Mouse (Mus musculus) layer of hippocampus, postnatal 36 days (tissue): ENCODE data around the gene Gdf7. TPM values are rescaled to one million over a fixed set of nuclear protein-coding genes. Genes with fewer than 3 reads are reported as not detected.

Experiments used
- DNase-seq, 2 experiments: peaks; one replicate each; pipeline ENCODE4 v3.0.0; 2022
- total RNA-seq, 2 experiments: library from RNA; stranded (reverse); gene quantifications; 2 replicates each; pipeline ENCODE4 v1.2.3; 2021

Gdf7 gene
- total RNA-seq: under 1 TPM in 1 of 2 experiments, not detected in 1; 0.25 TPM

DNA sequence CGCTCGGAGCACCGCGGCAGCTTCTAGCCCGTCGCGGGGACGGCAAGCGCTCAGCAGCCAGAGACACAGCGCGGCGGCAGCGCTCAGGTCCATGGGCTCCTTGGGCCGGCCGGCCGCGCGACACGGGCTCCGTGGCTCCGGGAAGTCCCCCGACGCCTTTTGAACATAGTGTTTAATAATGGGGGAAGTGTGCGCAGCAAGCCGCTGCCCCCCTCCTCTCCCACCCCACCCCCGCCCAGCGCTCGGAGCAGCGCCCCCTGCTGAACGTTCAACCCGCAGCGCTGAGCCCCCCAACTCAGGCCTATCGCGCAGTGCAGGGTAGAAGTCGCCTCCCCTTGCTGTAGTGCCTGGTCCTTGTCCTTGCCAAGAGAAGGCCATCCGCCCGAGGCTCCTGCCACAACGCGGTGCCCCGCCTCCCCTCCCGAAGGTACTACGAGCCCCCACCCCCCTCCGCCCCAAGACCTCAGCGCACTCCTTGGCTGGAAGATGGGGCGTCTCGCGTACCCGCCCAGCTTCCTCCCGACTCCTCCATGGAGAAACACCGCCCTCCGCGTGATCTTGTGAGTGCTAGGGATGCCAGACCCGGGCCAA lies at the start of gene Gdf7:
Gene Gdf7 (minus strand): TSS at position 114 of the 591 bp plus-strand sequence.
- no peak for DNase-seq

DNA sequence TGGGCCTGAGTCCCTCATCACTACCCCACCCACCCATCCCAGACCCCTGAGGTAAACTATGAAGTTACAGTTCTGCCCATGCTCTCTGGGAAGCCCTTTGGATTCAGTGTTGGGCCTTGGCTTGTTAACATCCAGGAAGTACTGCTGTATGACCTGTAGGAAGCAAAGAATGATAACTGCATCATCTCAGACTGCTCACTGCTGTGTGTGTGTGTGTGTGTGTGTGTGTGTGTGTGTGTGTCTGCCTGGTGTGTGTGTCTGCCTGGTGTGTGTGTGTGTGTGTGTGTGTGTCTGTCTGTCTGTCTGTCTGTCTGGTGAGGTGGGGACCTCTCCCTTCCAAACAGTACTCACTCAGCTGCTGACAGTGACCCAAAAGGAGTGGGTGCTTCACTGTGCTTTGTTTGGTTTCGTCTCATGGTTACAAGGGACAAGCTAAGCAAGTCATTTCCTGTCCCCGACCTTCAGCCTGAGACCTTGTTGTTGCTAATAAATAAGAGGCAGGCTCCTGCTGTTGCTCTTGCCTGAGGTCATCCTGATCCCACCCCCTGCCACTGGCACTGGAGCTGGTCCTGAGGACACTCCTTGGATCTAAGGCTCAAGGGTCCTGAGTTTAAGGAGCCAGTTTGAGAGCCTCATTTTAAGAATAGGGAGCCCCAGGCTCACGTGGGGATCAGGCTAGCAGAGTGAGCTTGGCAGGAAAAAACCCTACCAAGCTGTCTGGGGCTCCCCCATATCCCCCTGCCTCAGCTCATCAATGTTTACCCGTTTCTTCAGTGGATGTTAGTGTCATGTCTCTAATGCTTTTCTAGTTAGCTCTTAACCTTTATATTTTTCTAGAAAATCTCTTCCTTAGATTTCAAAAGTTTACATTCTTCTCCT lies 49.5 kb upstream of the Gdf7 start:
- no peak for DNase-seq

DNA sequence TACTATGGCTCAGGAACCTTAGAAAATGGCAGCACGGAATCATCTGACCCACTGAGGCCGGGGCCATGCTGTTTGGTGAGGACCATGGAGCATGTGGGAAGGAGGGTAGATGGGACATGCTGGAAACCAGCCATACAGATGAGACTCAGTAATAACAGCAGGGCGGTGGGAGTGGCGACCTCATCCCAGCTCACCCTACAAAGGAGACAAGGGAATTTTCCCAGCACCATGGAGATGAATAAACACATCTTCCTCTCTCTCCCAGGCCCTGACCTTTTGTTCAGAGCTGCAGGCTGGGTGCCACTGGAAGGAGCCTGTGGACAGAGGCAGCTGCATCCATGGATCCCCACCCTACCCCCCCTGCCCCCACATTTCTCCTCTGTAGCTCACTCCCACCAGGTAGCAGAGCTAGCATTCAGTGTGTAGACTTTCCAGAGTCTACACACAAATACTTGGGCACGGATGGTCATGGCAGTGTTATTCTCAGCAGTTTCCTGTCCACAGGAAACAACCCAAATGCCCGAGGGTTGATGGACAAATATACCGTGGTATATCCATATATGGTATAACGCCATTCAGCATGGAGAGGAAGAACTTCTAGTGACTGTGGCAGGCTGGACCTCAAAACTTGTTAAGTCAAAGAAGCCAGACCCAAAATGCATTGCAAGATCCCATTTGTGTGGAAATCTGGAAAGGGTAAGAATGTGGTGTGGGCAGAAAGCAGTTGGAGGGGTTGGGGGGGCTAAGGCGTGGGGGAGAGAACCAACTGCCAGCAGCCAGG lies 47.2 kb upstream of the Gdf7 start:
- DNase-seq: peak in 1 of 2 experiments; percentile 3

DNA sequence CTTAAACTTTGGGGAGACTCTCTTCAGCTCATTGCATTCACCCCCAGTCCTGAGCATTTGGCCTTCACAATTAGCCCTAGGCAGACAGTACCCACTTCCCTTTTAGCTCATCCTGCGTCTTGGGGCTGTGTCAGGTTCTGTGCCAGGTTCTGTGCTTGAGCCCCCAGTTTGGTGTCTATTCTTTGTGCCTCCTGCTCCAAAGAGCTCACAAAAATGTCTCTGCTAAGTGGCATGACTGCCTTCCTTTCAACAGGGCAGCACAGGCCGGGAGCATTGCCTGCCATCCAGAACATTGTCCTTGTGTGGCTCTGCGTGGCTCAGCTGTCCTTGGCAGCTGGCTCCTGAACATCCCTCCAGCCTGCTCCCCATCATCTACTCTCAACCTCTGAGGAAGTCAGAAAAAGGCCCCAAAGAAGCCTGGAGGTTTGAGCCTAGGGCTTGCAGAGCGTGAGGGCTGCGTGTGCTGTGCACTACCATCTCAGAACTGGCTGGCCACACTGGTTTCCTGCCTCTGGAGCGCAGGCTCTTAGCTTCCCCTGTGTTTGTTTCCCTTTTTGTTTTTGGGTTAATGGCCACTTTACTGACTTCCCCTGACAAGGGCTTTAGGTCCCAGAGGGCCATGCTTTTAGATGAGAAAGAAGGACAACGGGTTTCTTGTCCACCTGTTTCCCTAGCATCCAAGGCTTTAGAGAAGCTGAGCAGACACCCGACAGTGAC lies 46.1 kb upstream of the Gdf7 start:
- peak in 1 of 2 experiments; percentile 9 for DNase-seq

DNA sequence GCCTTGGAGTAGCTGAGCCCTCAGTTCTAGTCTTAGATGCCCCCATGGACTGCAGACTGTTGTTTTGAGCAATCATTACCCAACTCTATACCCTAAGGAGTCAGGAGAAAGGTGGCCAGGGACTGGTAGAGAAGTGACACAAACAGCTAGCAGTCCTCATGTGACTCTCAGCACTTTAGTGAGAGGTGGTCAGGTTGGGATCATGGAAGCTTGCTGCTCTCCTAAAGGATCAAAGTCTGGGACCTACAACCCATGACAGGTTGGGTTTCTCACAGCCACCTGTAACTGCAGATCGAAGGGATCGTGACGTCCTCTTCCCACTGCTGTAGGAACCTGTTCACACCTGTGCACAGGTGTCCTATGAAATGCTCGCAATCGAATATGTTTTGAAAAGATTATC lies 43.8 kb upstream of the Gdf7 start:
- no peak for DNase-seq

DNA sequence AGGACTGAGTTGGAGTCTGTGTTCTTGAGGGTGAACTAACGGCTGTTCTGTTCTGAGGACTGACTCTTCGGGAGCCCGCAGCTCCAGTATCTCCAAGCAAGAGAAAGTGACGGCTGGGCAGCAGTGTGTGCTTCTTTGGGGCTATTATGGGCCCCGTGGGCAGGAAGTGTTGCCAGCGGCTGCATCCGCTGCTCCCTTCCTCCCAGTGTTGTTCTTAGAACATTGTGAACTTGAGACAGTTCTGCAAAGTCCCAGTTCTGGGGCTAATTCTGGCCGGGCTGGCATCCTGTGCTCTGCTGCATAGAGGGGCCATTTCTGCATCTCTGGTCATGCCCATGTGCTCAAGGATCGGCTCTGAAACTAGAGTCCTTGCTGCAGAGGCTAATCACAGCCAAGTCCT lies 43.1 kb upstream of the Gdf7 start:
- DNase-seq: peak in 1 of 2 experiments; percentile 63

DNA sequence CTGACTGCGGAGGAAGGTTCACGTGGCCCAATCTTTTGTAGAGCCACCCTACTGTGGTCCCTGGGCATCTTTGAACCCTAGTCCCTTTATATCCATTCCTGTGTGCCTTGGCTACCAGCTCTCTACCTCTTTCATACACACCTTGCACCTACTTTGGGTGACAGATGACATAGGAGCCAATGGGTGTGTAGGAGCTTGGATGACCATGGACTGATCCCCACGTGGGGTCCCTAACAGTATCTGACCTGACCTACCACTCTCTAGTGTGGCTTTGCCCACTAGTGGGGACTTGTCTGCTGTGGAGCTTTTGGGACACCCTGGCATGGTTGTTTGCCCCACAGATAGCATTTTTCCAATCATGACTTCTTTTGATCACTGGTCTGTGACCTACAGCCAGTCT lies 41.6 kb upstream of the Gdf7 start:
- DNase-seq: no peak

DNA sequence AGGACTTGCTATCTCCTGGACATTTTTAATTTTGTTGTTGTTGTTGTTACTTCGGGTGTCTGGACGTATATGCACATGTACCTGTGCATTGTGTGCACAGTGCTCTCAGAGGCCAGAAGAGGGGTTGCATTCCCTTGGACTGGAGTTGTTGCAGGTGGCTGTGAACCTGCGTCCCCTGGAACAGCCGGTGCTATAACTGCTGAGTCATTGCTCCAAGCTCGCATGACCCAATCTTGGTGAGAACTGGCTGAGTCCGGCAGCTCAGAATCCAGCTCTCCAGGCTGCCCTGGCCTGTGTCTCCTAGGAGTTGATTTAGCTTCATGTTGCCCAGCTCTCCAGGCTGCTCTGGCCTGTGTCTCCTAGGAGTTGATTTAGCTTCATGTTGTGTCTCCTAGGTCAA lies 39.3 kb upstream of the Gdf7 start:
- DNase-seq: no peak

DNA sequence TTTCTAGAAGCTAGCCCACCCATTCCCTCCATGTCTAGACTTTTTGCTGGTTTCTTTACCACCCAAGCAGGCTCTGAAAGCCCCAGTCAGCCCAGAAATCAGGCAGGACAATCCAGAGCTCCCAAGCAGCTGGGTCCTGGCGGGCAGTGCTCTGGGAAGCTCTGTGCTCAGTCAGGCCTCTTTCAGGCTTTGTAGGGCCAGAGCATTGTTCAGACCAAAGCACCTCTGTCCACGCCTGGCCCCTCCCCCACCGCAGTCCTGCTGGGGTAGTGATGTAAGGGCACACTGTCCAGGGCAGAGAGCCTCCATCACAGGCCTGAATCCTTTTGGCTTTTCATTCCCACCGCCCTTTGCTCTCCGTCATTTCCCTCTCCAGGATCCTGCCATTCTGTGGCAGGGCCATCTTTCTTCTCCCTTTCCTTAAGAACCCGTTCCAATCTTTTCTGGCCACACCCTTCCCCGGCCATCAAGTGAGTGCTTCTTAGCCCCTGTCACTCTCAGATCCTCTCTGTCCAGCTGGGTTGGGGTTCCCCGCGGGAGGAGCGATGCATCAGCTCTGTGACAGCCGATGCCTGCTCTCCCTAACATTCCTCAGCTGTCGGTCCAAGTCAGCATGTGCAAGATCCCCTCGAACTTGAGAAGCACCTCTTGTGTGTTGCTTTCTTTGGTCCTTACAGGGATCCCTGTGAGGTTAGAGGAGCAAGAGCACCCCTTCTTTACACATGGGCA lies 38.0 kb upstream of the Gdf7 start:
- DNase-seq: no peak

DNA sequence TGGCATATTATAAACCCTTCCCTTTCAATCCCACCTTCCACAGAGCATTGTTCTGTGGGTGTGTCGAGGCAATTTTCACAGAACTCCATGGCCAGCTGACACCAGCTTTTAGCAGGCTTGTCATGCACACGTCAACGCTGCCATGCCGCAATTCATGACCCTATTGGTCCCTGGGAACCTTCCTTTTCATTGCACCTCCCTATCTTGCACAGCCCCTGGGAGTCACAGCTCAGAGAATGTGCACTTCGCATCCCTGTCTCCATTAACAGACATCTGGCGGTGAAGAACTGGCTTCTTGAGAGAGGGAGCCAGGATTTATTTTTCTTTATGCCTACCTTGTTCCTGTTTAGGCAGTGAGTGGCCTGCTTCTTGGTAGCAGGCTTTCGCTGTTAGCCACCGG lies 37.2 kb upstream of the Gdf7 start:
- DNase-seq: no peak

DNA sequence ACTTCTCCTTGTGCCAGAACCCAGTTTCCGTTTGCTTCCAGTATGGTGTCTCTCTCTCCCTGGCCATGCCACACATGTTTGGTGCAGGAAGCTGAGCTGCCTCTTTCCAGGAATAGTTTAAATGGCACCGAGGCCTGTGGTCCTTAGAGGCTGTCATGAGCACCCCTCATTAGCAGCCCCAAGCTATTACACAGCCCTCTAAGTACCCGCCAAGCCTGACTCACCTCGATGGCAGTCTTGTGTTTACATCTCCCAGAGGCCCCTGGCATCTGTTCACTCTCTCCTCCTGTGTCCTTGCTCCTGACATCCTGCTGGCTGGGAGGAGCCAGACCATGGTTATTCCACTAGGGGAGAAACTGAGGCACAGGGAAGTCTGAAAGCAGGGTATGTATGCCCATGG lies 36.7 kb upstream of the Gdf7 start:
- DNase-seq: no peak

DNA sequence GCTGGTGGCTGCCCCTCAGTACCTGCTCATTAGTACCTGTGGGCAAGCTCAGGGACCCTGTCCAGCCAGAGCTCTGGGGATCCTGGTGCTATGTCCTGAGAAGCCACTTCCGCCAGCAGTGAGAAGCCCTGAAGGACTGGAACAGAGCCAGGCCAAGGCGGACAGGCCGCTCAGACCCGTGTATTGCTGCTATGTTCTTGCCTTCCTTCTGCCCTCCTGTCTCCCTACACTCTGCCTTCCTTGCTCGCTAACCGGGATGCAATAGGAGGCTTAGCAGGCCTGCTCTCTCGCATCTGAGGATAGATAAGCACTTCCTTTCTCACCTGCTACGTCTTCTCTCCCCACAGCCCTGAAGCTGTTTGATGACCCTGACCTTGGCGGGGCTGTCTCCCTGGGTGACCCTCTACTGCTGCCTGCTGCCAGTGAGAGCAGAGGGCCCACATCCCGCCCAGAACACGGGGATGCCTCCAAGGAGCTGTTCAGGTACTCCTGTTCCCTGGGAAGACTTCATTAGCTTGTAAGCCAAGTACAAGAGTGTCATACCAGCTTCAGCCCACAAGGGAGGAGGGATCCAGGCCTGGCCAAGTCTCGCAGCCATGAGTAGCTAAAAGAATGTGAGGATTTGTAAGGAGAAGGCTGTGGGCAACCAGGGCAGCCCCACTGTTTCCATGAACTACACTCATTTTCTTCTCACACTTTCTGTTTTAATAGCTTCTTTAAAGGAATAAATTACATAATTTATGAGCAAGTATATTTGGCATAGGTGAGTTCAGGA lies 35.7 kb upstream of the Gdf7 start:
- no peak for DNase-seq

DNA sequence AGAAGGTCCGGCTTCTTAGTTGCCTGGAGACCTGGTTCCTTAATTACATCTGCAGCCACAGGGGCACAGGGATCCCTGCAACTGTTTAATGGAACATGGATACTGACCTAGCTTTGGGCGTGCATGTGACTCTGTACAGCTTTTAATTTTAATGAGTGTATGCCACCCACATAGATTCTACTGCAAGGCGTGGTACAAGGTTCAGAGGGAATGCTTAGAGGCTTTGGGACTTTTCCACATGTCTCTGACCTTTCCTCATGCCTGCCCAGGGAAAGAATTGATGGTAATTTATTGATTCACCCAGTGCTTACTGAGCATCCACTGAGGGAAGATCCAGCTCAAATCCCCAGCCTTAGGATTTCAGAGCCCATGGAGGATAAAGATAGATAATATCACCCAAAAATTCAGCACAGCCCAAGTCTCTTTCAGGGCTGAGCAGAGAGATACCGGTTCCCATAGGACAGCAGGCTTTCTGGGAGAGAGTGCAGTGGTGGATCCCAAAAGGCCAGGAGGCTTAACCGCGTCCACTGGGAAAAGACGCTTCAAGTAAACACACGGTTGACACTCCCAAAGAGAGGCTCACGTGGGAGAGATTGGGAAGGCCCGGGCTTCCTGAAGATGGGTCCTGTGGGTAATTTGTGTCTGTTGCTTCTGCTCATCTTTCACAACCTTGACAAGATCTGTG lies 35.0 kb upstream of the Gdf7 start:
- DNase-seq: no peak

DNA sequence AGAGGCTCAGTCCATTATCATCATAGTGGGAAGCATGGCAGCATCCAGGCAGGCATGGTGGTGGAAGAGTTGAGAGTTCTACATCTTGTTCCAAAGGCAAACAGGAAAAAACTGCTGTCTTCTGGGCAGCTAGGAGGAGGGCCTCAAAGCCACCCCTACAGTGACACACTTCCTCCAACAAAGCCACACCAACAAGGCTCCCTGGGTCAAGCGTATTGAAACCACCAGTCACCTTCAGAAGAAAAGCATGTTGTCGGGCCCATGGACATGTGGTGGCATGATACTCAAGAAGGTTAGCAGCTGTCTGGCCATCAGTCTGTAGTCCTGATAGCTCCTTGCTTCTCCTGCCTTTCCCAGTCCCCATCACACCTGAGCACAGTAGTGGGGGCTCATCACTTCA lies 33.7 kb upstream of the Gdf7 start:
- no peak for DNase-seq

DNA sequence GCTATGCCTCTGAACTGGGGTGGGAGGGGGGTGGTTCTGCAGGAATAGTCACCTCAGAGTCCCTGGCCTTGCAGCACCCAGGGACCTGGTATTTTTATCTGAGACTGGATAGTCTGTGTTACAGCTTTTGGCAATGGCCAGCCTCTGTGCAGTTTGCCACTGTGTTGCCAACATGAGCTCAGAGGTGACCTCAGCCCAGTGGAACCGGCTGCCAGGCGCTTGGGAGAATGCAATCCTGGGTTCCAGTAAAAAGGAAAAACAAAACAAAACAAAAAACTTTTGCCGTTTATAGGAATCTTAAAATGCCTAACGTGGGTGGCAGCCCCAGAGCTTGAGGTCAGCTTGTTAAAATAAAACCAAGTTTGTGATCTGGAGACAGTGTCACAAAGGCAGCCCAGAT lies 32.5 kb upstream of the Gdf7 start:
- DNase-seq: no peak

DNA sequence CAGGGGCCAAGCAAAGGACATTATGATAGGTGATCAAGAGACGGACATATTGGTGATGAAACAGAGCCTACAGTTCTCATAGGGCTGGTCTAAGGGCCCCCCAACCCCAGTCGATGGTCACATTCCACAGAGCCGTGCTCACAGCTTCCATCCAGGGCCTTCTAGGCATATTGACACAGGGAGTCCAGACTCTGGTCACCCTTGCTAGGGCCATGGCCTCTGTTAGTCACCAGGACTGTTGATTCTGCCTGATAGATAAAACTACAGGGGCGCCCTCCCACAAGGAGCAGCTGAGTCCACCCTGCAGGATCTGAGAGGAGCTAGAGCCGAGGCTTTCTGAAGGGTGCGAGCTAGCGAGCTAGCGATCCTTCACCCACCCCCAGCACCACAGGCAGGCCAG lies 31.9 kb upstream of the Gdf7 start:
- no peak for DNase-seq

DNA sequence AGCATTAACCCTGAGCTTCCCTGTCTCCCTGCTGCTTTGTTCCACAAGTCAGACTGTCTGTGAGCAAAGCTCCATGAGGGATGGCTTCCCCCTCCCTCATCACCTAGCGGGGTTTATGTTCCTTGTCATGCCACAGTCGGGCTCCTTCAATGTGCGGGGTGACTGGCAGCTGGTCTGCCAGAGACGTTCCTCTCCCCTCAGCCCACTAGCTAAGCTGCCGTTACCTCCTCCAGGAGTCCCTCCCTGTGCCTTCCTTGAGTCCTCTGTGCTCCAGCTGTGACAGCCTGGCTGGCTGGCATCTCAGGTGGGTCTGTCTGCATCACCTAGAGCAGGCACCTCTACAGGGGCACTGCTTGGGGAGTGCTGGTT lies 30.4 kb upstream of the Gdf7 start:
- DNase-seq: no peak

DNA sequence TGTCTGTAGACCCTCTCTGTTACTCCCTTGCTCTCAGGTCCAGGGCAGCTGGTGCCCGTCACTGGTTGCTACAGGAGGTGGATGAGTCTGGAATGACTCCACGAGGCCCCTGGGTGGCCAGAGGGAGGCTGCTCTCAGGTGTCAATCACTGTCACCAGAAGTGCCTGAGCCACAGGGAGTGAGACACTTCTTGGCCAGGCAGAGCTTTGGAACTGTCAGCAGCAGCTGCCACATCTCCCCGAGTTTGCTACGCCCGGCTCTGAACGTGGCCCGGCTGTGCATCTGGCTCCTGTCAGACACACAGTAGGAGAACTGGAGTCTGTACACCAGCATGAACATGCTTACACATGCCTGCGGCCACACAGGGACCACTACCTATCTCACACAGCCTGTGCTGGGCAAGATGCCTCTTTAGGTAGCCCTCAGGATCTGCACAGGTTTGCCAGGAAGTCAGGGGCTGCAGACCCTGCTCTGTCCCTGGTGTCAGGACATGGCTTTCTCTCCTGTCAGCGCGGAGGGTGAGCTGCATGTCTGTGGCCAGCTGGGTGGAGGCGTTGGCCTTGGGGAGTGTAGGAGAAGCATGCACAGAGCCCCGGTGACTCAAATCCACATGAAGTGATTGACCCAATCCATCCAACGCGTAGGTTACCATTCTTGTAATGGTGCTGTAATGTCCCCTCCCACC lies 29.9 kb upstream of the Gdf7 start:
- DNase-seq: no peak

DNA sequence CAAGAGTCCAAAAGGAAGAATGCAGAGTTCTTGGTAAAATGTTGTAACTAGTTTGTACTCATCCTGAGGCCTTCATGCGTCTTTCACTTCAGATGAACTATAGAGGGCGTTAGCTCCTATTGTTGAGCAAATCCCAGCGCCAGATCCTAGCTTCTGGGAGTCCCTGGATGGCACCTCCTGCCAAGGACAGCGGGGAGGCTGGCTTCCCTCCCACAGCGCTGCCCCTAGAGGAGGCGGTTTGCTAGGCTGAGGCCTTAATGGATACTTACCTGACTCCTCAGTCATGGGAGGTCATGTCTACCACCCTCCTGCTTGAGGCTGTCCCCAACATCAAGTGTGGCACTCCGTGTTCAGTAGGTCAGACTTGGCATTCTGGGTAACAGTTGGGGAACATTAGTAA lies 27.5 kb upstream of the Gdf7 start:
- no peak for DNase-seq

DNA sequence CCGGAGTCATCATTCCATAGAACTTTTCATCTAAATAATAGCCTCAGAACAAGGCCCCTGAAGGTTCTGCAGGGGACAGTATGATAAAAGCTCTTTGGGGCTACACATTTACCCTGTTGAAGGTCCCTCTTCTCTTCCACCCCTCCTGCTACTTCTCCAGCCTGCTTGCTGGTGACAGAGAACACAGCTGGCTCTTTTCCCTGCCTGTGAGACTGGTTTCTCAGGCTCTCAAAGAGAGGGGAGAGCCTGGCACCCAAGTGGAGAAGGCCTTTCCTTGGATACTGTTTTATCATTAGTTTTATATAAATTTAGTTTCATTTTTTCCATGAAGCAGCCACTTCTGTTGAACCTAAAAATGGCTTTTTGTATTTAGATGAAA lies 25.9 kb upstream of the Gdf7 start:
- no peak for DNase-seq
